23 mouse cellular contexts compared by ENCODE assay signal in genomic region chr13:50445261-50445660, GRCm38 (mm10). TPM values are rescaled to one million over a fixed set of nuclear protein-coding genes. Genes with fewer than 3 reads are reported as not detected.
"Had no signal": no experiment of that assay in that cellular context is flagged by ENCODE, and none has a peak within 500 bp of the region (broad histone marks: within the 10 kb centered on the region; RNA-seq: fewer than 3 reads in every experiment).

No protein-coding gene starts in this region.

- H3K4me1 ChIP-seq: lung, embryonic 15.5 days; megakaryocyte, embryonic 14.5 days; midbrain, embryonic 15.5 days; neural tube, embryonic 13.5 days had no signal

- DNase-seq: lung, adult 18-20 months; lung, postnatal 14 days; lung, postnatal 36 days; right cerebral cortex, postnatal 14 days; spleen, adult 18-20 months; thymus, adult 18-20 months; thymus, postnatal 14 days; thymus, postnatal 36 days had no signal

- H3K4me3 ChIP-seq: lung, embryonic 15.5 days; megakaryocyte, embryonic 14.5 days; midbrain, embryonic 13.5 days; midbrain, embryonic 15.5 days; neural tube, embryonic 13.5 days had no signal

RNA-seq across cellular contexts. Expression of gene Gm47429, which starts 1.5 kb away (rescaled TPM):
- polyA plus RNA-seq: liver, embryonic 14.5 days; liver, embryonic 16.5 days; lung, embryonic 15.5 days; lung, postnatal 0 days; macrophage; midbrain, embryonic 11.5 days; midbrain, embryonic 13.5 days; midbrain, embryonic 15.5 days; midbrain, postnatal 0 days; neural tube, embryonic 11.5 days; neural tube, embryonic 13.5 days; stomach, embryonic 14.5 days; stomach, embryonic 16.5 days; thymus, postnatal 0 days had no signal

RNA-seq across cellular contexts. Expression of gene Nutm2, which starts 21.8 kb away (rescaled TPM):
- polyA plus RNA-seq: liver, embryonic 14.5 days; liver, embryonic 16.5 days; lung, embryonic 15.5 days; lung, postnatal 0 days; macrophage; midbrain, embryonic 11.5 days; midbrain, embryonic 13.5 days; midbrain, embryonic 15.5 days; midbrain, postnatal 0 days; neural tube, embryonic 11.5 days; neural tube, embryonic 13.5 days; stomach, embryonic 14.5 days; stomach, embryonic 16.5 days; thymus, postnatal 0 days had no signal
